Mouse (Mus musculus) MEL (cell line): ENCODE results near the gene Gm44579. TPM values are rescaled to one million over a fixed set of nuclear protein-coding genes. Genes with fewer than 3 reads are reported as not detected.
A peak's percentile ranks its signal among the peaks of the same experiment; 100 is the strongest.

Source experiments
- DNase-seq: peaks from one replicate; pipeline ENCODE4 v3.0.0; 2011; ENCODE audit warnings: low read depth, low spot score
- H3K27ac ChIP-seq: 2 replicates; pipeline ENCODE4 v1.5.1; 2012; ENCODE audit warnings: low read depth, mild to moderate bottlenecking, control low read depth, low read length, moderate library complexity; ENCODE audit not compliant: control insufficient read depth
- H3K27me3 ChIP-seq, 2 experiments: fragments of 150-350 bp in 1 of 2; sonication (generic) in 1 of 2; 2 replicates each; pipeline ENCODE4 v1.6.1; 2012; ENCODE audit warnings: low read length in 2 of 2, mild to moderate bottlenecking in 2 of 2, improper control_type of control experiment in 1 of 2, moderate library complexity in 1 of 2; ENCODE audit not compliant: insufficient read depth in 2 of 2, control insufficient read depth in 1 of 2
- H3K36me3 ChIP-seq, 2 experiments: 2 replicates each; pipeline ENCODE4 v1.6.1; 2012 to 2014; ENCODE audit warnings: low read length in 2 of 2, improper control_type of control experiment in 1 of 2, inconsistent platforms in 1 of 2, mild to moderate bottlenecking in 1 of 2; ENCODE audit not compliant: insufficient read depth in 2 of 2, control insufficient read depth in 1 of 2
- H3K4me1 ChIP-seq, 2 experiments: fragments of 150-350 bp in 1 of 2; sonication (generic) in 1 of 2; 2 replicates each; pipeline ENCODE4 v1.6.1; 2012; ENCODE audit warnings: low read length in 2 of 2, improper control_type of control experiment in 1 of 2, mild to moderate bottlenecking in 1 of 2; ENCODE audit not compliant: insufficient read depth in 2 of 2, control insufficient read depth in 1 of 2
- H3K4me3 ChIP-seq, 2 experiments: fragments of 150-350 bp in 1 of 2; sonication (generic) in 1 of 2; 2 replicates each; pipeline ENCODE4 v1.5.1; 2012; ENCODE audit warnings: low read depth in 2 of 2, low read length in 2 of 2, mild to moderate bottlenecking in 2 of 2, moderate library complexity in 2 of 2, control low read depth in 1 of 2, improper control_type of control experiment in 1 of 2; ENCODE audit not compliant: control insufficient read depth in 1 of 2, insufficient read depth in 1 of 2
- H3K79me2 ChIP-seq: 2 replicates; pipeline ENCODE4 v1.6.1; 2012; ENCODE audit warnings: mild to moderate bottlenecking, low read length, moderate library complexity; ENCODE audit not compliant: control insufficient read depth, poor library complexity, insufficient read depth
- H3K9ac ChIP-seq: 2 replicates; pipeline ENCODE4 v1.6.1; 2012; ENCODE audit warnings: low read depth, mild to moderate bottlenecking, control low read depth, low read length, moderate library complexity; ENCODE audit not compliant: control insufficient read depth, poor library complexity, severe bottlenecking
- H3K9me3 ChIP-seq: fragments of 150-350 bp; sonication (generic); replicated peaks from 2 replicates; pipeline ENCODE4 v1.6.1; 2012; ENCODE audit warnings: mild to moderate bottlenecking, low read length, improper control_type of control experiment, moderate library complexity; ENCODE audit not compliant: insufficient read depth
- CTCF ChIP-seq, 3 experiments: IDR thresholded peaks in 2 of 3; conservative IDR thresholded peaks in 1 of 3; 2 replicates each; pipeline ENCODE4 v1.5.1; 2011 to 2012; ENCODE audit warnings: low read length in 3 of 3, low read depth in 2 of 3, mild to moderate bottlenecking in 2 of 3, improper control_type of control experiment in 1 of 3, inconsistent platforms in 1 of 3, mixed read lengths in 1 of 3, moderate library complexity in 1 of 3; ENCODE audit not compliant: control insufficient read depth in 1 of 3, insufficient read depth in 1 of 3, poor library complexity in 1 of 3, severe bottlenecking in 1 of 3
- E2F4 ChIP-seq: IDR thresholded peaks from 2 replicates; pipeline ENCODE4 v1.6.1; 2011; ENCODE audit warnings: low read depth, low read length, improper control_type of control experiment, borderline replicate concordance
- ETS1 ChIP-seq: IDR thresholded peaks from 2 replicates; pipeline ENCODE4 v1.6.1; 2012; ENCODE audit warnings: low read depth, mild to moderate bottlenecking, inconsistent platforms, low read length, improper control_type of control experiment, moderate library complexity
- GABPA ChIP-seq: IDR thresholded peaks from 2 replicates; pipeline ENCODE4 v1.6.1; 2012; ENCODE audit warnings: low read depth, mild to moderate bottlenecking, inconsistent platforms, low read length, improper control_type of control experiment, moderate library complexity
- GATA1 ChIP-seq: IDR thresholded peaks from 2 replicates; pipeline ENCODE4 v1.6.1; 2011; ENCODE audit warnings: low read depth, low read length, improper control_type of control experiment
- JUND ChIP-seq: IDR thresholded peaks from 2 replicates; pipeline ENCODE4 v1.6.1; 2011; ENCODE audit warnings: low read depth, mild to moderate bottlenecking, improper control_type of control experiment, low read length
- KAT2A ChIP-seq: conservative IDR thresholded peaks from 2 replicates; pipeline ENCODE4 v1.6.1; 2012; ENCODE audit warnings: low read depth, low read length, improper control_type of control experiment, inconsistent platforms
- MAFK ChIP-seq: IDR thresholded peaks from 2 replicates; pipeline ENCODE4 v1.6.1; 2011; ENCODE audit warnings: low read depth, mild to moderate bottlenecking, low read length, improper control_type of control experiment, borderline replicate concordance
- MAZ ChIP-seq: IDR thresholded peaks from 2 replicates; pipeline ENCODE4 v1.6.1; 2012; ENCODE audit warnings: low read depth, mild to moderate bottlenecking, inconsistent platforms, low read length, improper control_type of control experiment
- NELFE ChIP-seq: IDR thresholded peaks from 2 replicates; pipeline ENCODE4 v1.6.1; 2011; ENCODE audit warnings: low read depth, low read length, improper control_type of control experiment
- NRF1 ChIP-seq: IDR thresholded peaks from 2 replicates; pipeline ENCODE4 v1.6.1; 2014; ENCODE audit warnings: low read depth, mild to moderate bottlenecking, inconsistent platforms, low read length, improper control_type of control experiment, moderate library complexity; ENCODE audit not compliant: poor library complexity, insufficient read depth, severe bottlenecking
- POLR2AphosphoS2 ChIP-seq: IDR thresholded peaks from 2 replicates; pipeline ENCODE4 v1.6.1; 2011; ENCODE audit warnings: low read length, improper control_type of control experiment
- POLR2AphosphoS5 ChIP-seq: IDR thresholded peaks from 2 replicates; pipeline ENCODE4 v1.6.1; 2012; ENCODE audit warnings: low read depth, borderline replicate concordance, mild to moderate bottlenecking, inconsistent platforms, low read length, moderate library complexity, mixed read lengths
- RAD21 ChIP-seq: IDR thresholded peaks from 2 replicates; pipeline ENCODE4 v1.6.1; 2011; ENCODE audit warnings: mild to moderate bottlenecking, low read depth, low read length, improper control_type of control experiment
- RCOR1 ChIP-seq: IDR thresholded peaks from 2 replicates; pipeline ENCODE4 v1.6.1; 2012; ENCODE audit warnings: low read depth, mild to moderate bottlenecking, inconsistent platforms, low read length, improper control_type of control experiment
- SIN3A ChIP-seq: IDR thresholded peaks from 2 replicates; pipeline ENCODE4 v1.6.1; 2012; ENCODE audit warnings: low read length, improper control_type of control experiment, inconsistent platforms
- TCF12 ChIP-seq: IDR thresholded peaks from 2 replicates; pipeline ENCODE4 v1.6.1; 2014; ENCODE audit warnings: low read depth, mild to moderate bottlenecking, inconsistent platforms, low read length, improper control_type of control experiment, moderate library complexity
- ZC3H11A ChIP-seq: IDR thresholded peaks from 2 replicates; pipeline ENCODE4 v1.6.1; 2012; ENCODE audit warnings: low read depth, mild to moderate bottlenecking, inconsistent platforms, low read length, improper control_type of control experiment
- polyA plus RNA-seq, 2 experiments: library from polyadenylated mRNA; stranded (reverse) in 1 of 2; unstranded in 1 of 2; fragments of >175 nt in 1 of 2; fragments of >200 nt in 1 of 2; gene quantifications; 2 replicates each; pipeline versions ENCODE4 v1.2.1 to v1.2.4; 2012; ENCODE audit warnings: low replicate concordance in 2 of 2, low read depth in 1 of 2; ENCODE audit not compliant: insufficient read length in 2 of 2, insufficient read depth in 1 of 2, missing spikeins in 1 of 2
- total RNA-seq: library from RNA; depleted of rRNA; stranded (reverse); fragments of 300-350 nt; gene quantifications from 2 replicates; pipeline ENCODE4 v1.2.3, GENCODE M21; 2012

The Gm44579 gene
- total and polyA plus RNA-seq, 3 experiments, result not detected

DNA sequence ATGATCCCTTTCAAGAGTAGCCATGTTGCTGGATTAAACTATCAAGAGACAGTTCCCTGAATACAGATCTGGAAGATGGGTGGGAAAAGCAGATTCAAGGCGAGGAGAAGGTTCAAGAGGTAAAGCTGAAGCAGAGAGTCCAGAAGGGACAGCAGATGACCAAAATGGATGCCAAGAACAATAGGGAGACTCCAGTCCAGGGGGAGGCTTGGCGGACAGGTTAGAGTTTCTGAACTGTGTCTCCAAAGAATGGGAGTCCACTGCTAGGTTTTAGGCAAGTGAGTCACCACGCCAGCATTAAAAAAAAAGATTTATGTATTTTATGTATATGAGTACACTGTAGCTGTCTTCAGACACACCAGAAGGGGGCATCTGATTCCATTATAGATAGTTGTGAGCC, 66.1 kb downstream of the Gm44579 start:
- Histone ChIP-seq H3K4me1 (0 out of 4 replicates have a peak, but pooled peaks cover 0 to 2% of the 10 kb centered on the region in 2 experiments), H3K4me3 (no peak overlapping the region), H3K9ac (no peak overlapping the region), H3K9me3 (no peaks in the 10 kb centered on the region), H3K27me3 (peaks cover under 1 to 5% of the 10 kb centered on the region in 2 experiments), H3K36me3 (peaks cover 0 to 2% of the 10 kb centered on the region in 2 experiments; a peak in 1 of 4 replicates), H3K79me2 (no peaks in the 10 kb centered on the region), H3K27ac (no peak overlapping the region)
- DNase-seq, result no peak
- TF ChIP-seq POLR2AphosphoS2, result no peak
- no peak for TF ChIP-seq GATA1
- no peak for TF ChIP-seq GABPA
- TF ChIP-seq KAT2A, result no peak
- no peak for TF ChIP-seq ETS1
- TF ChIP-seq TCF12, result no peak
- no peak for TF ChIP-seq RAD21
- TF ChIP-seq NRF1, result no peak
- TF ChIP-seq CTCF (IDR thresholded peaks at IDR 0.05 in 2 of 3, conservative IDR thresholded peaks at IDR 0.05 in 1 of 3; ENCODE audit: control insufficient read depth in 1 of 3, insufficient read depth in 1 of 3, low read depth in 2 of 3, low read length in 3 of 3, poor library complexity in 1 of 3, severe bottlenecking in 1 of 3), result no peak
- no peak for TF ChIP-seq POLR2AphosphoS5
- TF ChIP-seq MAZ, result no peak

DNA sequence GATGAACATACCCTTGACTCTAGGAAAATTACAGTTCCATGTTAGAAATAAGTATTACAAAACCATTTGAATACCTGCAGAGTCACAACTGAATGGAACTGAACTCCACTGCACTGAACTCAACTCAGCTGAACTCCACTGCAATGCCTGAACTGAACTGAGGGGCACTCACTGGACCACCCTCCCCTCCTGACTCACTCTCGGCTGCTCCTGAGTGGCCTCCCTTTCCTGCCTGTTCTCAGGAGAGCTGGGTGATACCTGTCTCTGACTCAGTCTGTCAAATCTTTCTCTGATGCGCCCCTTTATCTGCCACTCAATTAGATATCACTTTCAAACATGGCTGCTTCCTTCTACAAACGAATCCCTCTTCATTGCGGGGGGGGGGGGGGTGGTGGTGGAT, 66.6 kb downstream of the Gm44579 start:
- TF ChIP-seq CTCF (IDR thresholded peaks at IDR 0.05 in 2 of 3, conservative IDR thresholded peaks at IDR 0.05 in 1 of 3; ENCODE audit: control insufficient read depth in 1 of 3, insufficient read depth in 1 of 3, low read depth in 2 of 3, low read length in 3 of 3, poor library complexity in 1 of 3, severe bottlenecking in 1 of 3) (no peak), ZC3H11A (no peak), E2F4 (no peak), NRF1 (no peak), JUND (no peak), KAT2A (no peak), MAFK (no peak), GATA1 (no peak), RCOR1 (no peak), NELFE (no peak), SIN3A (no peak)
- H3K36me3 ChIP-seq, result peaks cover 0 to 2% of the 10 kb centered on the region in 2 experiments; a peak in 1 of 4 replicates
- no peak overlapping the region for H3K9ac ChIP-seq
- H3K27ac ChIP-seq, result no peak overlapping the region
- H3K27me3 ChIP-seq, result peaks cover 0 to 4% of the 10 kb centered on the region in 2 experiments; a peak in 3 of 4 replicates
- H3K9me3 ChIP-seq, result no peaks in the 10 kb centered on the region
- no peak overlapping the region for H3K4me3 ChIP-seq
- peak; percentile 30 for DNase-seq
- 0 out of 4 replicates have a peak, but pooled peaks cover 0 to 2% of the 10 kb centered on the region in 2 experiments for H3K4me1 ChIP-seq
- H3K79me2 ChIP-seq, result no peaks in the 10 kb centered on the region
